Mouse (Mus musculus) E14TG2a.4 (cell line): ENCODE measurements around the gene Ms4a6c.

Experiments used
- CTCF ChIP-seq: conservative IDR thresholded peaks from 2 replicates; pipeline ENCODE4 v1.5.1; 2014; ENCODE audit warnings: low read length
- NANOG ChIP-seq: IDR thresholded peaks from 2 replicates; pipeline ENCODE4 v1.6.1; 2014; ENCODE audit warnings: borderline replicate concordance, low read length, mixed read lengths

- no peak for TF ChIP-seq NANOG
- TF ChIP-seq CTCF = no peak
Observed at GRCm38 (mm10) chr19:11500796-11501195, 31.6 kb downstream of the Ms4a6c start.
